Mouse (Mus musculus): Measurements from ENCODE around the gene Klhl11. TPM values are rescaled to one million over a fixed set of nuclear protein-coding genes. Genes with fewer than 3 reads are reported as not detected.

Gene Klhl11
- polyA plus RNA-seq, 1 experiment from 2014 or later, result 11.7 TPM

DNA sequence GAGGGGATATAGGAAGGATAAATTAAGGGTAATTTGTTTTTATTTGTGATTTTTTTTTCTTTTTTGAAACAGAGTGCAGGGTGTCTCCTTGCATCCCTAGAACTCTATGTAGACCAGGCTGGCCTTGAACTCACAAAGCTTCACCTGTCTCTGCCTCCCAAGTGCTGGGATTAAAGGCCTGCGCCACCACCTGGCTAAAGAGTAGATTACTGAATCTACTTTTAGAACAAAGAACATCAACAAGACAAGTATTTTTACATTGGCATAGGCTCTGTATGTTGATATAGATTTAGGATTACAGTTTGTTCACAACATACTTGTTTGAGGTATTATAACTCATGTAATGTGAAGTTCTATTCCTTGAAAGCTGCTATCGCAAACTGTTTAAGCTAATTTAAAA lies 38.0 kb upstream of the Klhl11 start:
- H3K27me3 ChIP-seq (replicated peaks; ENCODE audit: control insufficient read depth, insufficient read depth, low read length), result no peaks in the 10 kb centered on the region
- 92% methylated on average over 2 of the region's 2 CpGs for WGBS
- H3K36me3 ChIP-seq (ENCODE audit: control insufficient read depth, insufficient read depth, low read length), result peaks cover 95% of the 10 kb centered on the region

DNA sequence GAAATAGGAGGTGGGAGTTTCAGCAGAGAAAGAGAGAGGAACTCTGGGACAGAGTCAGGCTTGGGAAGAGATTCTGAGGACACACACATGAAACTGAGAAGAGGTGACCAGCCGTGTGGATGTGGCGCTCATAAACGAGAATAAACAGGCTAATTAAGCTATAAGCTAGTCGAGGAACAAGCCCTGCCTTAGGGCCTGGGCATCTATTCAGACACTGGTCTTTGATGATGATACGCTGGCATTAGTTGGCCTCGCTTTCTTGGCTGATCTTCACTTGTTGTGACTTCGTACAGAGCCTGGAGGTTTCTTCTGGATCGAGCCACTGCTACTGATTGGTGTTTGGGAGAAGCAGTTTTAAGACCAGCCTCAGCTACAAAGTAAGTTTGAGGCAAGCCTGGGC lies 33.5 kb upstream of the Klhl11 start:
- 94% methylated on average over 8 of the region's 8 CpGs for WGBS
- H3K4me1 ChIP-seq (ENCODE audit: control insufficient read depth, insufficient read depth, low read length), result no peaks in the 10 kb centered on the region
- no peaks in the 10 kb centered on the region for H3K27me3 ChIP-seq (replicated peaks; ENCODE audit: control insufficient read depth, insufficient read depth, low read length)
- H3K9ac ChIP-seq (ENCODE audit: low read depth, low read length), result no peak overlapping the region
- DNase-seq (ENCODE audit: low spot score) (no peak), ATAC-seq (ENCODE audit: low read depth) (no peak)
- H3K4me2 ChIP-seq (ENCODE audit: low read depth, low read length), result no peak overlapping the region
- no peak overlapping the region for H3K27ac ChIP-seq (replicated peaks; ENCODE audit: low read depth, low read length)
- peaks cover 97% of the 10 kb centered on the region for H3K36me3 ChIP-seq (ENCODE audit: control insufficient read depth, insufficient read depth, low read length)
- no peak overlapping the region for H3K4me3 ChIP-seq (ENCODE audit: low read depth, low read length)
- H3K9me3 ChIP-seq (ENCODE audit: control insufficient read depth, low read length), result no peaks in the 10 kb centered on the region

More for the DNA sequence above, 38.0 kb upstream of the Klhl11 start:
- no peak for DNase-seq (ENCODE audit: low spot score)
- Histone ChIP-seq H3K4me2 (ENCODE audit: low read depth, low read length) (no peak overlapping the region), H3K27ac (replicated peaks; ENCODE audit: low read depth, low read length) (no peak overlapping the region), H3K9me3 (ENCODE audit: control insufficient read depth, low read length) (no peaks in the 10 kb centered on the region), H3K9ac (ENCODE audit: low read depth, low read length) (no peak overlapping the region), H3K4me1 (ENCODE audit: control insufficient read depth, insufficient read depth, low read length) (no peaks in the 10 kb centered on the region), H3K4me3 (ENCODE audit: low read depth, low read length) (no peak overlapping the region)
- ATAC-seq (ENCODE audit: low read depth), result no peak

GRCm38 (mm10) chr11:100504990-100505660 lies 32.6 kb upstream of the Klhl11 start:
- H3K27ac ChIP-seq (replicated peaks; ENCODE audit: low read depth, low read length), result no peak overlapping the region
- no peak for ATAC-seq (ENCODE audit: low read depth)
- H3K9me3 ChIP-seq (ENCODE audit: control insufficient read depth, low read length), result no peaks in the 10 kb centered on the region
- H3K36me3 ChIP-seq (ENCODE audit: control insufficient read depth, insufficient read depth, low read length), result peaks cover 95% of the 10 kb centered on the region
- DNase-seq (ENCODE audit: low spot score), result no peak
- H3K4me1 ChIP-seq (ENCODE audit: control insufficient read depth, insufficient read depth, low read length), result no peaks in the 10 kb centered on the region
- H3K4me2 ChIP-seq (ENCODE audit: low read depth, low read length), result no peak overlapping the region
- no peak overlapping the region for H3K4me3 ChIP-seq (ENCODE audit: low read depth, low read length)
- H3K9ac ChIP-seq (ENCODE audit: low read depth, low read length), result no peak overlapping the region
- H3K27me3 ChIP-seq (replicated peaks; ENCODE audit: control insufficient read depth, insufficient read depth, low read length), result no peaks in the 10 kb centered on the region
- 91% methylated on average over 12 of the region's 12 CpGs for WGBS

DNA sequence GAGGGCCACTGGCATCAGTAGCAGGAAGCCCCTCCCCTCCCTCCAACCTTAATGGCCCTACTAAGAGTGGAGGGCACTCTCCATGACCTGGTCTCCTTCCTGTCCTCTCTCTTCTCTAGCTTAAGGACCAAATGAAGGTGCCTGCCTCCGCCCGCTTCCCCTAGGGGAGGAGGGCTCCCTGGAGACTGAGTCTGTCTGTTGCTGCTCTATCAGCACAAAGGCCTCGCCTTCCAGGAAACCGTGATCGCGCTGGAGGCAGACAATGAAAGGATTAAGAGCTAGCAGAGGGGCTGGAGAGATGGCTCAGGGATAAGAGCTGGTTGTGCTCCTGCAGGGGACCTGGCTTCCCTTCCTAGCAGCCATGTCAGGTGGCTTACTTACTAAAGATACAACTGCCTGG lies 28.8 kb upstream of the Klhl11 start:
- ATAC-seq (ENCODE audit: low read depth), result no peak
- Histone ChIP-seq H3K36me3 (ENCODE audit: control insufficient read depth, insufficient read depth, low read length) (peaks cover 98% of the 10 kb centered on the region), H3K4me1 (ENCODE audit: control insufficient read depth, insufficient read depth, low read length) (no peaks in the 10 kb centered on the region), H3K27ac (replicated peaks; ENCODE audit: low read depth, low read length) (no peak overlapping the region), H3K4me2 (ENCODE audit: low read depth, low read length) (no peak overlapping the region), H3K9me3 (ENCODE audit: control insufficient read depth, low read length) (no peaks in the 10 kb centered on the region), H3K9ac (ENCODE audit: low read depth, low read length) (no peak overlapping the region), H3K4me3 (ENCODE audit: low read depth, low read length) (no peak overlapping the region), H3K27me3 (replicated peaks; ENCODE audit: control insufficient read depth, insufficient read depth, low read length) (no peaks in the 10 kb centered on the region)
- 34% methylated on average over 6 of the region's 6 CpGs for WGBS
- no peak for DNase-seq (ENCODE audit: low spot score)

- 90% methylated on average over 7 of the region's 7 CpGs for WGBS
- Histone ChIP-seq H3K27ac (replicated peaks; ENCODE audit: low read depth, low read length) (no peak overlapping the region), H3K27me3 (replicated peaks; ENCODE audit: control insufficient read depth, insufficient read depth, low read length) (no peaks in the 10 kb centered on the region), H3K9ac (ENCODE audit: low read depth, low read length) (no peak overlapping the region), H3K4me1 (ENCODE audit: control insufficient read depth, insufficient read depth, low read length) (no peaks in the 10 kb centered on the region), H3K9me3 (ENCODE audit: control insufficient read depth, low read length) (no peaks in the 10 kb centered on the region), H3K36me3 (ENCODE audit: control insufficient read depth, insufficient read depth, low read length) (peaks cover 98% of the 10 kb centered on the region), H3K4me2 (ENCODE audit: low read depth, low read length) (no peak overlapping the region), H3K4me3 (ENCODE audit: low read depth, low read length) (no peak overlapping the region)
- DNase-seq (ENCODE audit: low spot score) (no peak), ATAC-seq (ENCODE audit: low read depth) (no peak)
Measured at GRCm38 (mm10) chr11:100500651-100501050, 28.1 kb upstream of the Klhl11 start.

DNA sequence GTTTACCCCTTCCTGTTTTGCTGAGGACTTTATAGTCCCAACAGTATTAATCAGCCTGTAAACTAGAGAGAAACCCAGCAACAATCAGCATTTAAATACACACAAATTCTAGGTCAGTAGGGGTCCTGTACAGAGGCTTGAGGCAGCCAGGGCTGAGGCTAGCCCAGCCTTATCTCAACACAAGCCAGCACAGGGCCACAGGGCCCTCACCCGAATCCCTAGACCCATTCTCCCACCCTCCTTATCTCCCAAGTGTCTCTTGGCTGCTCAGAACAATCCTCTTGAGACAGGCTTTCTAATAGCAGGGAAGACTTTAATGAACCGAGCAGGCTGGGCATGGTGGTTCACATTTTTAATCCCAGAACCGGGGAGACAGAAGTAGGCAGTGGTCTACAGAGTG lies 27.7 kb upstream of the Klhl11 start:
- DNase-seq (ENCODE audit: low spot score) (no peak), ATAC-seq (ENCODE audit: low read depth) (no peak)
- Histone ChIP-seq H3K4me3 (ENCODE audit: low read depth, low read length) (no peak overlapping the region), H3K27ac (replicated peaks; ENCODE audit: low read depth, low read length) (no peak overlapping the region), H3K36me3 (ENCODE audit: control insufficient read depth, insufficient read depth, low read length) (peaks cover 98% of the 10 kb centered on the region), H3K4me1 (ENCODE audit: control insufficient read depth, insufficient read depth, low read length) (no peaks in the 10 kb centered on the region), H3K4me2 (ENCODE audit: low read depth, low read length) (no peak overlapping the region), H3K27me3 (replicated peaks; ENCODE audit: control insufficient read depth, insufficient read depth, low read length) (no peaks in the 10 kb centered on the region), H3K9ac (ENCODE audit: low read depth, low read length) (no peak overlapping the region), H3K9me3 (ENCODE audit: control insufficient read depth, low read length) (no peaks in the 10 kb centered on the region)
- 85% methylated on average over 3 of the region's 3 CpGs for WGBS

DNA sequence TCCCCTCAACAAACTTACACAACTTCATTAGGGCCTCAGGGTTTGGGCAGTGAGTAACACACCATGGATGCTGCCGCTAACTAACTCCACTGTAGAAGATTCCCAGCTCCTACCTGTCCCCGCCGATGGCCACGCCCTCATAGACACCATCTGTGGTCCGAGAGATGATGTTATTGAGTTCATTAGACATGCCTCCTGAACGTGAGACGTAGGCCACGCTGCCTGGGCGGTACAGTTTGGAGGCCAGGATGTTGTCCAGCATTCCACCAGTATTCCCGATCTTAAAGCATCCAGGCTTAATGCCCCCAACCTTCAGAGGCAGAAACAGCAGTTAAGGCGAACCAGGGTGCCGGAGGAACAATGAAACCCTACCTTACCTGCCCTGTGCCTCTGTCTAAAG lies 21.2 kb upstream of the Klhl11 start:
- H3K9ac ChIP-seq (ENCODE audit: low read depth, low read length), result no peak overlapping the region
- H3K4me2 ChIP-seq (ENCODE audit: low read depth, low read length), result no peak overlapping the region
- 88% methylated on average over 12 of the region's 12 CpGs for WGBS
- H3K27ac ChIP-seq (replicated peaks; ENCODE audit: low read depth, low read length), result no peak overlapping the region
- H3K36me3 ChIP-seq (ENCODE audit: control insufficient read depth, insufficient read depth, low read length), result peaks cover 96% of the 10 kb centered on the region
- no peaks in the 10 kb centered on the region for H3K9me3 ChIP-seq (ENCODE audit: control insufficient read depth, low read length)
- no peak overlapping the region for H3K4me3 ChIP-seq (ENCODE audit: low read depth, low read length)
- no peaks in the 10 kb centered on the region for H3K4me1 ChIP-seq (ENCODE audit: control insufficient read depth, insufficient read depth, low read length)
- DNase-seq (ENCODE audit: low spot score), result no peak
- no peaks in the 10 kb centered on the region for H3K27me3 ChIP-seq (replicated peaks; ENCODE audit: control insufficient read depth, insufficient read depth, low read length)
- no peak for ATAC-seq (ENCODE audit: low read depth)

DNA sequence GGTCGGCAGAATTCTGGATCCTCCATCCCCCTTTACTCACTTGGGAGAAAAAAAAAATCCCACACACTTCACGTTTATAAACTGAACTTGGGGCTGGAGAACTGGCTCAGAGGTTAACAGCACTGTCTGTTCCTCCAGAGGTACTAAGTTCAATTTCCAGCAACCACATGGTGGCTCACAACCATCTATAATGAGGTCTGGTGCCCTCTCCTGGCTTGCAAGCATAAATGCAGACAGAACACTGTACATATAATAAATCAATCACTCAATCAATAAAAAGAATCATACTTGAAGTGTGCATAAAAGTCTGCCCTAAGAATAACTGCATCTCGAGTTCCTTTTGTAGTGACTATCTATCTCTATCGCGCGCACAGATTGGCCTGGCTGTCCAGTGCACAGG lies 18.4 kb upstream of the Klhl11 start:
- no peak overlapping the region for H3K4me2 ChIP-seq (ENCODE audit: low read depth, low read length)
- DNase-seq (ENCODE audit: low spot score), result no peak
- H3K9ac ChIP-seq (ENCODE audit: low read depth, low read length), result no peak overlapping the region
- no peaks in the 10 kb centered on the region for H3K27me3 ChIP-seq (replicated peaks; ENCODE audit: control insufficient read depth, insufficient read depth, low read length)
- no peaks in the 10 kb centered on the region for H3K4me1 ChIP-seq (ENCODE audit: control insufficient read depth, insufficient read depth, low read length)
- ATAC-seq (ENCODE audit: low read depth), result no peak
- H3K4me3 ChIP-seq (ENCODE audit: low read depth, low read length), result no peak overlapping the region
- peaks cover 90% of the 10 kb centered on the region for H3K36me3 ChIP-seq (ENCODE audit: control insufficient read depth, insufficient read depth, low read length)
- WGBS, result 88% methylated on average over 6 of the region's 6 CpGs
- H3K9me3 ChIP-seq (ENCODE audit: control insufficient read depth, low read length), result no peaks in the 10 kb centered on the region
- H3K27ac ChIP-seq (replicated peaks; ENCODE audit: low read depth, low read length), result no peak overlapping the region

GRCm38 (mm10) chr11:100485801-100486538 lies 13.4 kb upstream of the Klhl11 start:
- DNase-seq (ENCODE audit: low spot score), result peak; percentile 68
- no peak overlapping the region for H3K27ac ChIP-seq (replicated peaks; ENCODE audit: low read depth, low read length)
- no peaks in the 10 kb centered on the region for H3K9me3 ChIP-seq (ENCODE audit: control insufficient read depth, low read length)
- H3K4me2 ChIP-seq (ENCODE audit: low read depth, low read length), result no peak overlapping the region
- ATAC-seq (ENCODE audit: low read depth), result no peak
- WGBS, result 87% methylated on average over 8 of the region's 8 CpGs
- H3K36me3 ChIP-seq (ENCODE audit: control insufficient read depth, insufficient read depth, low read length), result peaks cover 91% of the 10 kb centered on the region
- no peak overlapping the region for H3K9ac ChIP-seq (ENCODE audit: low read depth, low read length)
- no peaks in the 10 kb centered on the region for H3K27me3 ChIP-seq (replicated peaks; ENCODE audit: control insufficient read depth, insufficient read depth, low read length)
- H3K4me1 ChIP-seq (ENCODE audit: control insufficient read depth, insufficient read depth, low read length), result no peaks in the 10 kb centered on the region
- no peak overlapping the region for H3K4me3 ChIP-seq (ENCODE audit: low read depth, low read length)

Data from embryonic facial prominence, embryonic 14.5 days (tissue).